ENCODE assay signal across 23 mouse cellular contexts in genomic region chr1:64983247-64983646, GRCm38 (mm10). TPM values are rescaled to one million over a fixed set of nuclear protein-coding genes. Genes with fewer than 3 reads are reported as not detected.
DNase-seq lines count a peak whose midpoint lies in the region; ATAC-seq and TF ChIP-seq lines count a peak whose summit lies in the region.
"Had no signal": no experiment of that assay in that cellular context is flagged by ENCODE, and none has a peak within 500 bp of the region (broad histone marks: within the 10 kb centered on the region; RNA-seq: fewer than 3 reads in every experiment).

No protein-coding gene starts in this region.

- no peak overlapping the region for H3K27ac ChIP-seq in MEL (ENCODE audit: control insufficient read depth, low read depth, low read length)

- no peak for TF ChIP-seq CTCF in MEL (IDR thresholded peaks at IDR 0.05 in 2 of 3, conservative IDR thresholded peaks at IDR 0.05 in 1 of 3; ENCODE audit: control insufficient read depth in 1 of 3, insufficient read depth in 1 of 3, low read depth in 2 of 3, low read length in 3 of 3, poor library complexity in 1 of 3, severe bottlenecking in 1 of 3)

- H3K9me3 ChIP-seq in MEL (replicated peaks; ENCODE audit: insufficient read depth, low read length), result no peaks in the 10 kb centered on the region
- H3K9me3 ChIP-seq: G1E had no signal

- H3K4me3 ChIP-seq in MEL (ENCODE audit: control insufficient read depth in 1 of 2, insufficient read depth in 1 of 2, low read depth in 2 of 2, low read length in 2 of 2), result no peak overlapping the region

- TF ChIP-seq RAD21 in MEL (IDR thresholded peaks at IDR 0.05; ENCODE audit: low read depth, low read length), result no peak

- ATAC-seq in megakaryocyte progenitor cell, adult 5-6 weeks (replicated peaks; ENCODE audit: poor library complexity), result peak; percentile 77
- ATAC-seq in megakaryocyte-erythroid progenitor cell, adult 5-6 weeks (replicated peaks; ENCODE audit: low FRiP score, low TSS enrichment, poor library complexity, severe bottlenecking), result peak; percentile 79
- ATAC-seq: activated CD4-positive, CD25-positive, alpha-beta regulatory T cell, adult 4 months; CD4-positive, CD25-positive, alpha-beta regulatory T cell, adult 4 months; Patski had no signal

- TF ChIP-seq POLR2A in MEL (IDR thresholded peaks at IDR 0.05; ENCODE audit: control insufficient read depth in 1 of 2, insufficient read depth in 1 of 2, low read depth in 1 of 2, low read length in 2 of 2, poor library complexity in 1 of 2), result no peak

- peak; percentile 63 for DNase-seq in MEL (ENCODE audit: low read depth, low spot score)
- no peak for DNase-seq in layer of hippocampus, postnatal 25 days (ENCODE audit: extremely low spot score in 1 of 2, low spot score in 1 of 2)
- no peak for DNase-seq in retina, embryonic 14.5 days (ENCODE audit: low spot score)
- no peak for DNase-seq in adrenal gland, postnatal 14 days
- DNase-seq: adrenal gland, adult 2 months; adrenal gland, adult 8-10 months; adrenal gland, postnatal 10 days; adrenal gland, postnatal 25 days; adrenal gland, postnatal 36 days; B cell, adult 2 months; cerebellum, adult 11 months; cerebellum, adult 11-12 months; cerebellum, adult 18-20 months; cerebellum, adult 2 months; cerebellum, adult 8-10 months had no signal

- TF ChIP-seq EP300 in MEL (IDR thresholded peaks at IDR 0.05; ENCODE audit: low read depth in 1 of 2, low read length in 2 of 2), result peak; percentile 26 to 50; a peak in 2 of 4 replicates

- no peaks in the 10 kb centered on the region for H3K79me2 ChIP-seq in MEL (ENCODE audit: control insufficient read depth, insufficient read depth, low read length, poor library complexity)

- H3K9ac ChIP-seq in MEL (ENCODE audit: control insufficient read depth, low read depth, low read length, poor library complexity, severe bottlenecking), result no peak overlapping the region

- H3K36me3 ChIP-seq in MEL (ENCODE audit: control insufficient read depth in 1 of 2, insufficient read depth in 2 of 2, low read length in 2 of 2), result peaks cover 0 to 5% of the 10 kb centered on the region in 2 experiments; a peak in 2 of 4 replicates
- H3K36me3 ChIP-seq: G1E had no signal

- no peaks in the 10 kb centered on the region for H3K27me3 ChIP-seq in MEL (ENCODE audit: control insufficient read depth in 1 of 2, insufficient read depth in 2 of 2, low read length in 2 of 2)
- H3K27me3 ChIP-seq: CH12.LX, Patski had no signal

- peaks cover 5% of the 10 kb centered on the region in 2 experiments; a peak in 2 of 4 replicates for H3K4me1 ChIP-seq in MEL (ENCODE audit: control insufficient read depth in 1 of 2, insufficient read depth in 2 of 2, low read length in 2 of 2)

TF ChIP-seq in MEL, 35 proteins besides CTCF, POLR2A, EP300 and RAD21:
- no peak for TF ChIP-seq NELFE (IDR thresholded peaks at IDR 0.05; ENCODE audit: low read depth, low read length)
- TF ChIP-seq TCF12 (IDR thresholded peaks at IDR 0.05; ENCODE audit: low read depth, low read length), result peak; percentile 41; the same call in 1 of the 2 replicates
- TF ChIP-seq E2F4 (IDR thresholded peaks at IDR 0.05; ENCODE audit: borderline replicate concordance, low read depth, low read length), result no peak
- no peak for TF ChIP-seq BHLHE40 (IDR thresholded peaks at IDR 0.05; ENCODE audit: borderline replicate concordance, low read depth, low read length)
- TF ChIP-seq ETS1 (IDR thresholded peaks at IDR 0.05; ENCODE audit: low read depth, low read length), result peak; percentile 47; the same call in 1 of the 2 replicates
- TF ChIP-seq GATA1 (IDR thresholded peaks at IDR 0.05; ENCODE audit: low read depth, low read length), result peak; percentile 48
- TF ChIP-seq RCOR1 (IDR thresholded peaks at IDR 0.05; ENCODE audit: low read depth, low read length), result no peak
- no peak for TF ChIP-seq POLR2AphosphoS5 (IDR thresholded peaks at IDR 0.05; ENCODE audit: borderline replicate concordance, low read depth, low read length)
- no peak for TF ChIP-seq MYB (IDR thresholded peaks at IDR 0.05; ENCODE audit: low read depth, low read length)
- TF ChIP-seq ZNF384 (IDR thresholded peaks at IDR 0.05; ENCODE audit: low read depth, low read length), result peak; percentile 31; the same call in 1 of the 2 replicates

RNA-seq across cellular contexts. Expression of gene Plekhm3, which starts 26.6 kb away (rescaled TPM):
- 1.7 and 1.8 TPM in 2 replicates for total RNA-seq in MEL (2012; rRNA removed)
- 1 to 10 TPM in 1 of 2 experiments, not detected in 1; 2.0 TPM for polyA plus RNA-seq in MEL (2012; ENCODE audit: insufficient read depth in 1 of 2, insufficient read length in 2 of 2, low read depth in 1 of 2, low replicate concordance in 2 of 2, missing spikeins in 1 of 2)
- 8.2 and 9.2 TPM in 2 replicates for total RNA-seq in megakaryocyte progenitor cell, adult 5-6 weeks (2015)
- 3.3 and 3.5 TPM in 2 replicates for total RNA-seq in megakaryocyte progenitor cell, adult 5-6 weeks (2017)
- total RNA-seq in megakaryocyte-erythroid progenitor cell, adult 5-6 weeks (2014; fragmentation: Nextera tagmentation), result 4.3 and 8.1 TPM in 2 replicates
- total RNA-seq in megakaryocyte-erythroid progenitor cell, adult 5-6 weeks (2017), result 1.8 and 5.6 TPM in 2 replicates
- 10 to 100 TPM; 24.7 to 34.1 TPM for total RNA-seq in layer of hippocampus, postnatal 25 days (2021)
- total RNA-seq in adrenal gland, postnatal 14 days (2021), result 19.2 and 20.4 TPM in 2 replicates

RNA-seq across cellular contexts. Expression of gene Akr1cl, which starts 49.3 kb away (rescaled TPM):
- total RNA-seq in MEL (2012; rRNA removed), result not detected in 2 replicates
- polyA plus RNA-seq in MEL (2012; ENCODE audit: insufficient read depth in 1 of 2, insufficient read length in 2 of 2, low read depth in 1 of 2, low replicate concordance in 2 of 2, missing spikeins in 1 of 2), result not detected
- not detected in 2 replicates for total RNA-seq in megakaryocyte progenitor cell, adult 5-6 weeks (2015)
- not detected in 2 replicates for total RNA-seq in megakaryocyte progenitor cell, adult 5-6 weeks (2017)
- not detected in 2 replicates for total RNA-seq in megakaryocyte-erythroid progenitor cell, adult 5-6 weeks (2014; fragmentation: Nextera tagmentation)
- total RNA-seq in megakaryocyte-erythroid progenitor cell, adult 5-6 weeks (2017), result not detected in 2 replicates
- not detected for total RNA-seq in layer of hippocampus, postnatal 25 days (2021)
- 426 and 514 TPM in 2 replicates for total RNA-seq in adrenal gland, postnatal 14 days (2021)
- total RNA-seq: CH12.LX had no signal
- polyA plus RNA-seq: C2C12; cerebellum, adult 2 months; G1E; Patski had no signal

Comparison
In these comparisons a context has a peak if more than half of its experiments do, and no peak if none do; other contexts are left out.
1. RNA of gene Akr1cl, which starts 49.3 kb away (total RNA-seq): 426 to 514 TPM in adrenal gland, postnatal 14 days; not detected in layer of hippocampus, postnatal 25 days, not detected in MEL, not detected in megakaryocyte progenitor cell, adult 5-6 weeks and not detected in megakaryocyte-erythroid progenitor cell, adult 5-6 weeks; every median in the first group is over 100 times any median in the second.